Mouse (Mus musculus) hindbrain, embryonic 10.5 days (tissue): ENCODE results near the gene 2700049A03Rik. TPM values are rescaled to one million over a fixed set of nuclear protein-coding genes. Genes with fewer than 3 reads are reported as not detected.

Experiments used
- DNase-seq: peaks from one replicate; pipeline ENCODE4 v3.0.0-alpha.2; 2017; ENCODE audit warnings: low spot score
- H3K27ac ChIP-seq: fragments of 300-500 bp; sonication (generic); 2 replicates; pipeline ENCODE4 v1.5.1; 2016; ENCODE audit warnings: mild to moderate bottlenecking, moderate library complexity
- H3K27me3 ChIP-seq: fragments of 300-500 bp; sonication (generic); 2 replicates; pipeline ENCODE4 v1.6.1; 2016; ENCODE audit warnings: mild to moderate bottlenecking; ENCODE audit not compliant: poor library complexity, insufficient read depth, severe bottlenecking
- H3K36me3 ChIP-seq: fragments of 300-500 bp; sonication (generic); 2 replicates; pipeline ENCODE4 v1.6.1; 2016; ENCODE audit warnings: mild to moderate bottlenecking, moderate library complexity
- H3K4me1 ChIP-seq: fragments of 300-500 bp; sonication (generic); replicated peaks from 2 replicates; pipeline ENCODE4 v1.6.1; 2016; ENCODE audit warnings: mild to moderate bottlenecking
- H3K4me3 ChIP-seq: fragments of 300-500 bp; sonication (generic); 2 replicates; pipeline ENCODE4 v1.5.1; 2016; ENCODE audit warnings: mild to moderate bottlenecking, moderate library complexity
- H3K9me3 ChIP-seq: fragments of 300-500 bp; sonication (generic); 2 replicates; pipeline ENCODE4 v1.6.1; 2016; ENCODE audit warnings: mild to moderate bottlenecking, moderate library complexity
- WGBS: fragments of 180-500 bp; shearing (Covaris S2); methylation state at CpG from one replicate; pipeline ENCODE4 v1.1.7; 2016; 5-methylcytosine and 5-hydroxymethylcytosine counted together
- polyA plus RNA-seq: library from polyadenylated mRNA; unstranded; fragments of >200 nt; fragmentation: Nextera tagmentation; extraction: Ambion mirVana; gene quantifications from 2 replicates; pipeline ENCODE4 v1.2.1, GENCODE M21; 2016

The 2700049A03Rik gene
- polyA plus RNA-seq, 1 experiment from 2014 or later: 14.3 TPM

GRCm38 (mm10) chr12:71139258-71139828, 2.7 kb downstream of the 2700049A03Rik start:
- Histone ChIP-seq H3K4me1 (peaks cover 32% of the 10 kb centered on the region), H3K4me3 (peak overlapping the region; percentile 98), H3K9me3 (no peaks in the 10 kb centered on the region), H3K27me3 (no peaks in the 10 kb centered on the region), H3K36me3 (peaks cover 51% of the 10 kb centered on the region), H3K27ac (no peak overlapping the region)
- no peak for DNase-seq
- 76% methylated on average over 5 of the region's 5 CpGs for WGBS

GRCm38 (mm10) chr12:71141189-71141588, 4.5 kb downstream of the 2700049A03Rik start:
- DNase-seq: no peak
- no peaks in the 10 kb centered on the region for H3K9me3 ChIP-seq
- H3K27me3 ChIP-seq: no peaks in the 10 kb centered on the region
- peaks cover 69% of the 10 kb centered on the region for H3K36me3 ChIP-seq
- no peak overlapping the region for H3K27ac ChIP-seq
- no peak overlapping the region for H3K4me3 ChIP-seq
- H3K4me1 ChIP-seq: peaks cover 20% of the 10 kb centered on the region

GRCm38 (mm10) chr12:71147641-71148040, 11.0 kb downstream of the 2700049A03Rik start:
- Histone ChIP-seq H3K9me3 (no peaks in the 10 kb centered on the region), H3K4me3 (no peak overlapping the region), H3K27ac (no peak overlapping the region), H3K36me3 (peaks cover 94% of the 10 kb centered on the region), H3K27me3 (no peaks in the 10 kb centered on the region), H3K4me1 (no peaks in the 10 kb centered on the region)
- WGBS: 90% methylated on average over 3 of the region's 3 CpGs
- peak; percentile 27 for DNase-seq

GRCm38 (mm10) chr12:71148801-71149200, 12.2 kb downstream of the 2700049A03Rik start:
- Histone ChIP-seq H3K4me3 (no peak overlapping the region), H3K27me3 (no peaks in the 10 kb centered on the region), H3K9me3 (no peaks in the 10 kb centered on the region), H3K4me1 (no peaks in the 10 kb centered on the region), H3K27ac (no peak overlapping the region), H3K36me3 (peaks cover 94% of the 10 kb centered on the region)
- DNase-seq: no peak
- 95% methylated on average over 9 of the region's 9 CpGs for WGBS

- H3K4me1 ChIP-seq: no peaks in the 10 kb centered on the region
- no peaks in the 10 kb centered on the region for H3K9me3 ChIP-seq
- H3K4me3 ChIP-seq: no peak overlapping the region
- H3K27me3 ChIP-seq: no peaks in the 10 kb centered on the region
- DNase-seq: no peak
- no peak overlapping the region for H3K27ac ChIP-seq
- WGBS: 87% methylated on average over 6 of the region's 6 CpGs
- peaks cover 94% of the 10 kb centered on the region for H3K36me3 ChIP-seq
Observed at GRCm38 (mm10) chr12:71149456-71149855, 12.8 kb downstream of the 2700049A03Rik start.

GRCm38 (mm10) chr12:71150167-71150566, 13.5 kb downstream of the 2700049A03Rik start:
- Histone ChIP-seq H3K4me1 (no peaks in the 10 kb centered on the region), H3K9me3 (no peaks in the 10 kb centered on the region), H3K27me3 (no peaks in the 10 kb centered on the region), H3K4me3 (no peak overlapping the region), H3K27ac (no peak overlapping the region), H3K36me3 (peaks cover 94% of the 10 kb centered on the region)
- DNase-seq: no peak
- 93% methylated on average over 8 of the region's 8 CpGs for WGBS

GRCm38 (mm10) chr12:71154979-71155378, 18.3 kb downstream of the 2700049A03Rik start:
- no peak for DNase-seq
- H3K4me3 ChIP-seq: no peak overlapping the region
- H3K4me1 ChIP-seq: no peaks in the 10 kb centered on the region
- peaks cover 97% of the 10 kb centered on the region for H3K36me3 ChIP-seq
- no peaks in the 10 kb centered on the region for H3K27me3 ChIP-seq
- no peaks in the 10 kb centered on the region for H3K9me3 ChIP-seq
- H3K27ac ChIP-seq: no peak overlapping the region
- 96% methylated on average over 6 of the region's 6 CpGs for whole genome bisulfite sequencing

GRCm38 (mm10) chr12:71157974-71158373, 21.3 kb downstream of the 2700049A03Rik start:
- DNase-seq: no peak
- Histone ChIP-seq H3K9me3 (no peaks in the 10 kb centered on the region), H3K27ac (no peak overlapping the region), H3K27me3 (no peaks in the 10 kb centered on the region), H3K4me3 (no peak overlapping the region), H3K4me1 (no peaks in the 10 kb centered on the region), H3K36me3 (peaks cover 99% of the 10 kb centered on the region)
- WGBS: 93% methylated on average over 6 of the region's 6 CpGs

GRCm38 (mm10) chr12:71164410-71164809, 27.8 kb downstream of the 2700049A03Rik start:
- Histone ChIP-seq H3K4me1 (no peaks in the 10 kb centered on the region), H3K36me3 (peaks cover 99% of the 10 kb centered on the region), H3K4me3 (no peak overlapping the region), H3K9me3 (no peaks in the 10 kb centered on the region), H3K27ac (no peak overlapping the region), H3K27me3 (no peaks in the 10 kb centered on the region)
- DNase-seq: no peak
- WGBS: 97% methylated on average over 9 of the region's 9 CpGs

- Histone ChIP-seq H3K4me3 (no peak overlapping the region), H3K4me1 (no peaks in the 10 kb centered on the region), H3K27ac (no peak overlapping the region), H3K27me3 (no peaks in the 10 kb centered on the region), H3K36me3 (peaks cover 94% of the 10 kb centered on the region), H3K9me3 (no peaks in the 10 kb centered on the region)
- DNase-seq: no peak
- 86% methylated on average over 1 of the region's 1 CpGs for WGBS
Observed at GRCm38 (mm10) chr12:71169911-71170310, 33.3 kb downstream of the 2700049A03Rik start.

GRCm38 (mm10) chr12:71183736-71184135, 47.1 kb downstream of the 2700049A03Rik start:
- Histone ChIP-seq H3K36me3 (peaks cover 86% of the 10 kb centered on the region), H3K27me3 (no peaks in the 10 kb centered on the region), H3K4me1 (no peaks in the 10 kb centered on the region), H3K9me3 (no peaks in the 10 kb centered on the region), H3K4me3 (no peak overlapping the region), H3K27ac (no peak overlapping the region)
- 94% methylated on average over 3 of the region's 3 CpGs for WGBS
- DNase-seq: no peak

- Histone ChIP-seq H3K27me3 (no peaks in the 10 kb centered on the region), H3K4me1 (no peaks in the 10 kb centered on the region), H3K9me3 (no peaks in the 10 kb centered on the region), H3K27ac (no peak overlapping the region), H3K36me3 (peaks cover 86% of the 10 kb centered on the region), H3K4me3 (no peak overlapping the region)
- no peak for DNase-seq
- WGBS: 99% methylated on average over 4 of the region's 4 CpGs
Observed at GRCm38 (mm10) chr12:71184396-71184795, 47.7 kb downstream of the 2700049A03Rik start.

GRCm38 (mm10) chr12:71192705-71193104, 56.1 kb downstream of the 2700049A03Rik start:
- no peak overlapping the region for H3K4me3 ChIP-seq
- no peak overlapping the region for H3K27ac ChIP-seq
- no peak for DNase-seq
- H3K27me3 ChIP-seq: no peaks in the 10 kb centered on the region
- 87% methylated on average over 8 of the region's 8 CpGs for WGBS
- H3K36me3 ChIP-seq: peaks cover 89% of the 10 kb centered on the region
- no peaks in the 10 kb centered on the region for H3K9me3 ChIP-seq
- H3K4me1 ChIP-seq: no peaks in the 10 kb centered on the region

GRCm38 (mm10) chr12:71197671-71198070, 61.0 kb downstream of the 2700049A03Rik start:
- WGBS: 67% methylated on average over 3 of the region's 3 CpGs
- no peaks in the 10 kb centered on the region for H3K4me1 ChIP-seq
- peaks cover 71% of the 10 kb centered on the region for H3K36me3 ChIP-seq
- H3K4me3 ChIP-seq: no peak overlapping the region
- no peaks in the 10 kb centered on the region for H3K9me3 ChIP-seq
- DNase-seq: no peak
- no peaks in the 10 kb centered on the region for H3K27me3 ChIP-seq
- no peak overlapping the region for H3K27ac ChIP-seq
